Mouse (Mus musculus): ENCODE measurements at regions not wholly inside any gene's neighbourhood (a gene's known extent, or its start where the extent isn't known, plus 50 kb on each side); places are given as distances from the start of the nearest gene placed in this dataset.

DNA sequence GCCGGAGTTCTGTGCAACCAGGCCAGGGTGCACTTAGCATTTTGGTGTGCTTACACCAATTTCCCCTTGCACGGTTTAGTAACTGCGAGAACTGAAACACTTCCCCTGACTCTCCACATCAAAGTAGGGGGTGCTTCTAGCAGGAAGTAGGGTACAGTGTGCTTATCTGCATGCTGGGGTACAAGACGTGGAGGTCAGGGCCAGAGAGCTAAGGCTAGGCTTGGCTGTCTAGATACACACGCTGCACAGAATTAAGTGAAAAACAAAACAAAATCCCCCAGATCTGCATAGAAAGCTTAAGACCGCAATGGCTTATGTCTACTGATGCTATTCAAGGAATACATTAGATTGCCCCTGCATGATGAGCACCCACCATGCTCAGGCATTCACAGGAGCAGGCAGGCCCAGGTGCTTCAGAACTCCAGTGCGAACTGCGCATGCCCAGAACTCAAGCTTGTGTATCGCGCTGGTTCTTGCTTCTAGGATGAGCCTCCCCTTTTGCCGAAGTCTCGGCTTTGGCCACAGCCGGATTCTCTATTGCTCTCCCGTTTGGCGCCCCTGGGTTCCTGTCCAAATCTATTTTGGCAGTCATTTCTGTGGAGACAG, 78.9 kb upstream of the Slc38a2 start:
- Histone ChIP-seq H3K4me2 (replicated peaks) (no peak overlapping the region), H3K27ac (no peak overlapping the region), H3K9me3 (no peaks in the 10 kb centered on the region), H3K36me3 (no peaks in the 10 kb centered on the region), H3K4me3 (no peak overlapping the region), H3K9ac (no peak overlapping the region), H3K4me1 (no peaks in the 10 kb centered on the region), H3K27me3 (replicated peaks) (no peaks in the 10 kb centered on the region)
- 93% methylated on average over 15 of the region's 15 CpGs for WGBS
- ATAC-seq (ENCODE audit: low FRiP score, low read depth) = no peak

DNA sequence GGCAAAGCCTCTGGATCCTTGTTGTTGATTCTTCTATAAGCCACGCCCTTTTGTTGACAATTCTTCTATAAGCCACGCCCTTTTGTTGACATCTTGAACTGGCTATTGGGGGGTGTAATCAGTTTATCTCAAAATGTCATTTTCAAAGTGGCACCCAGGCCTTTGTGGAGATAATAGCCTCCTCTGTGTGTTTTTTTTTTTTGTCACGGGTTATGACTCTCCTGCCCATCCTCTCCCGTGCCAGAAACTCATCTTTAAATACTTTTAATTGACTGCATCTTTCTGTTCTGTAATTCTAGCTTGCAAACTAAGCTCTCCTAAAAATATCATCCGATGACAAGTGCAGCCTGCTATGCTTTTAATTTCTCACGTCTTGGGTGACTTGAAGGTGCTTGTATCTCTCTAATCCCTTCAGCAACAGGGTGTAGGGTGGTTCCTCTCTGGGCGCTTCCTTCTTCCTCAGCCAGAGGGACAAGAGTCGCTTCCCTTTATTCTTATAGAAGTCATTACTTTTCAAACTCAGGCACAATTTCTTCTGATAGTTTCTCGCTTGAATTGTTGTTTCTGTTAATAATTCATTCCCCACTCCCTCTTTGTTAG, 77.0 kb upstream of the Slc38a2 start:
- WGBS = 80% methylated on average over 9 of the region's 9 CpGs
- Histone ChIP-seq H3K9ac (no peak overlapping the region), H3K9me3 (no peaks in the 10 kb centered on the region), H3K4me3 (no peak overlapping the region), H3K4me1 (no peaks in the 10 kb centered on the region), H3K36me3 (no peaks in the 10 kb centered on the region), H3K27ac (no peak overlapping the region), H3K27me3 (replicated peaks) (no peaks in the 10 kb centered on the region), H3K4me2 (replicated peaks) (no peak overlapping the region)
- ATAC-seq (ENCODE audit: low FRiP score, low read depth) = no peak

- 88% methylated on average over 5 of the region's 5 CpGs for WGBS
- no peak overlapping the region for H3K9ac ChIP-seq
- H3K27ac ChIP-seq = no peak overlapping the region
- H3K36me3 ChIP-seq = no peaks in the 10 kb centered on the region
- no peaks in the 10 kb centered on the region for H3K27me3 ChIP-seq (replicated peaks)
- no peaks in the 10 kb centered on the region for H3K4me1 ChIP-seq
- no peaks in the 10 kb centered on the region for H3K9me3 ChIP-seq
- ATAC-seq (ENCODE audit: low FRiP score, low read depth) = no peak
- H3K4me3 ChIP-seq = no peak overlapping the region
- no peak overlapping the region for H3K4me2 ChIP-seq (replicated peaks)
Observed at GRCm38 (mm10) chr15:96775129-96775528, 75.6 kb upstream of the Slc38a2 start.

DNA sequence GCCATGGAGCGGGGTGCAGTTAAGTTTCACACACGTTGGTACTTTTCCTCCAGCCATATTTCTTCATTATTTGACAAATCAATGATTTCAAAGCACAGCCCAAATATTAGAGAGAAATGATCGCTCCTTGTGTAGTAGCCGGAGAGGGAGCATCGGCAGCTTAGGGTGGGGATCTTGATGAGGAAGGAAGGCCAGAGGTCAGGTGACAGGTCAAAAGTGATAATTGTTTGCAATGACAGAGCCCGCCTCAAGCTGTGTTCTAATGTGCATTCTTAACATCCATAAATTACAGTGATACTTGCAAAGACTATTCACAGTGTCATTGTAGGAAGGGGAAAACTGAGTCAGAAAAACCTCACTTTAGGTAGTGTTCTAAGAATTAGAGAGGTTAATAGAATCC, 75.1 kb upstream of the Slc38a2 start:
- Histone ChIP-seq H3K4me2 (replicated peaks) (no peak overlapping the region), H3K27ac (no peak overlapping the region), H3K36me3 (no peaks in the 10 kb centered on the region), H3K4me1 (no peaks in the 10 kb centered on the region), H3K4me3 (no peak overlapping the region), H3K9ac (no peak overlapping the region), H3K27me3 (replicated peaks) (no peaks in the 10 kb centered on the region), H3K9me3 (no peaks in the 10 kb centered on the region)
- no peak for ATAC-seq (ENCODE audit: low FRiP score, low read depth)
- 45% methylated on average over 6 of the region's 6 CpGs for WGBS

GRCm38 (mm10) chr15:96773656-96774055, 74.1 kb upstream of the Slc38a2 start:
- H3K27ac ChIP-seq = no peak overlapping the region
- no peak for ATAC-seq (ENCODE audit: low FRiP score, low read depth)
- WGBS = 83% methylated on average over 1 of the region's 1 CpGs
- no peaks in the 10 kb centered on the region for H3K36me3 ChIP-seq
- no peaks in the 10 kb centered on the region for H3K27me3 ChIP-seq (replicated peaks)
- no peaks in the 10 kb centered on the region for H3K4me1 ChIP-seq
- H3K4me2 ChIP-seq (replicated peaks) = no peak overlapping the region
- no peak overlapping the region for H3K9ac ChIP-seq
- H3K9me3 ChIP-seq = no peaks in the 10 kb centered on the region
- H3K4me3 ChIP-seq = no peak overlapping the region

GRCm38 (mm10) chr15:96772701-96773100, 73.2 kb upstream of the Slc38a2 start:
- WGBS = 87% methylated on average over 8 of the region's 8 CpGs
- H3K9me3 ChIP-seq = no peaks in the 10 kb centered on the region
- no peak overlapping the region for H3K4me3 ChIP-seq
- no peak overlapping the region for H3K9ac ChIP-seq
- H3K27me3 ChIP-seq (replicated peaks) = no peaks in the 10 kb centered on the region
- no peak overlapping the region for H3K4me2 ChIP-seq (replicated peaks)
- ATAC-seq (ENCODE audit: low FRiP score, low read depth) = no peak
- no peak overlapping the region for H3K27ac ChIP-seq
- no peaks in the 10 kb centered on the region for H3K36me3 ChIP-seq
- H3K4me1 ChIP-seq = no peaks in the 10 kb centered on the region

GRCm38 (mm10) chr15:96770786-96771185, 71.3 kb upstream of the Slc38a2 start:
- Histone ChIP-seq H3K9ac (no peak overlapping the region), H3K27me3 (replicated peaks) (no peaks in the 10 kb centered on the region), H3K4me2 (replicated peaks) (no peak overlapping the region), H3K9me3 (no peaks in the 10 kb centered on the region), H3K4me3 (no peak overlapping the region), H3K36me3 (no peaks in the 10 kb centered on the region), H3K27ac (no peak overlapping the region), H3K4me1 (no peaks in the 10 kb centered on the region)
- no peak for ATAC-seq (ENCODE audit: low FRiP score, low read depth)
- 92% methylated on average over 8 of the region's 8 CpGs for WGBS

DNA sequence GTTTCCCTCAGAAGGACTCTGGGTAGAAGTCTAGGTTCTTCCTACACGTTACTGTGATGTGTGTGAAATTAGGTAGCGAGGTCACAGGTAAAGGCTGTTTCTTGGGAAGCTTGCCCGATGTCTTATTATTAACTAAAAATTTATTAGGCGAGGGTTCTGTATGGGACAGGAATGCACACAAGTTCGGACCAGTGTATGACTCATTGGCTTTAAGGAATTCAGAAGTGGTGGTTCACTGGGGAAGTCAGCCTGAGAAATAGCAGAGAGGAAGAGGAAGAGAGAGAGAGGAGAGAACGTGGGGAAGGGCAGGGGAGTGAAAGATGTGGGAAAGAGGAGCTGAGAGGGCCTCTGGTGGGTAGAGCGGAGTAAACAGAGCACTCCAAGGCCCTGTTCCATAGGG, 70.8 kb upstream of the Slc38a2 start:
- H3K9me3 ChIP-seq = no peaks in the 10 kb centered on the region
- no peak overlapping the region for H3K4me3 ChIP-seq
- no peak overlapping the region for H3K9ac ChIP-seq
- no peak overlapping the region for H3K4me2 ChIP-seq (replicated peaks)
- ATAC-seq (ENCODE audit: low FRiP score, low read depth) = no peak
- H3K4me1 ChIP-seq = no peaks in the 10 kb centered on the region
- H3K27ac ChIP-seq = no peak overlapping the region
- no peaks in the 10 kb centered on the region for H3K27me3 ChIP-seq (replicated peaks)
- H3K36me3 ChIP-seq = no peaks in the 10 kb centered on the region
- 87% methylated on average over 7 of the region's 7 CpGs for WGBS

DNA sequence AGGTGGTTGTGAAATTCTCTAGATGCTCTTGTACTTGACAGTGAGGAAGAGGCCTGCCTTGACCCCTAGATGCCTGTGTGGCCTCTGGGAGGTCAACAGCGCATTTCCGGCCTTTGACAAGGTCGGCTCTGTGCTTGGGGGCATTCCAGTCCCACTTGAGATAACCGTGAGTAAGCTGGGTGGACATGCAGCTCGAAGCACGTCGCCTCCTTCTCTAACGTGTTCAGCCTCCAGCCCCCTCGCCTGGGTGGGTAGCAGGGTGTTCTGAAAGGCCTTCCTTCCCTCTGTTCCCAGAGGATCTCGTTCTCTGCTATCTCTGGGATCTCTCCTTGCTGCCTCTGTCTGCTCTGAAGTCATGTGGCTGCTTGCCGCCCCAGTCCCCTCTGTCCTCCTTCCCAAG, 70.2 kb upstream of the Slc38a2 start:
- H3K27me3 ChIP-seq (replicated peaks) = no peaks in the 10 kb centered on the region
- no peaks in the 10 kb centered on the region for H3K9me3 ChIP-seq
- no peak overlapping the region for H3K27ac ChIP-seq
- no peak overlapping the region for H3K4me3 ChIP-seq
- H3K9ac ChIP-seq = no peak overlapping the region
- no peaks in the 10 kb centered on the region for H3K4me1 ChIP-seq
- WGBS = 87% methylated on average over 11 of the region's 11 CpGs
- no peak for ATAC-seq (ENCODE audit: low FRiP score, low read depth)
- H3K36me3 ChIP-seq = no peaks in the 10 kb centered on the region
- H3K4me2 ChIP-seq (replicated peaks) = no peak overlapping the region

DNA sequence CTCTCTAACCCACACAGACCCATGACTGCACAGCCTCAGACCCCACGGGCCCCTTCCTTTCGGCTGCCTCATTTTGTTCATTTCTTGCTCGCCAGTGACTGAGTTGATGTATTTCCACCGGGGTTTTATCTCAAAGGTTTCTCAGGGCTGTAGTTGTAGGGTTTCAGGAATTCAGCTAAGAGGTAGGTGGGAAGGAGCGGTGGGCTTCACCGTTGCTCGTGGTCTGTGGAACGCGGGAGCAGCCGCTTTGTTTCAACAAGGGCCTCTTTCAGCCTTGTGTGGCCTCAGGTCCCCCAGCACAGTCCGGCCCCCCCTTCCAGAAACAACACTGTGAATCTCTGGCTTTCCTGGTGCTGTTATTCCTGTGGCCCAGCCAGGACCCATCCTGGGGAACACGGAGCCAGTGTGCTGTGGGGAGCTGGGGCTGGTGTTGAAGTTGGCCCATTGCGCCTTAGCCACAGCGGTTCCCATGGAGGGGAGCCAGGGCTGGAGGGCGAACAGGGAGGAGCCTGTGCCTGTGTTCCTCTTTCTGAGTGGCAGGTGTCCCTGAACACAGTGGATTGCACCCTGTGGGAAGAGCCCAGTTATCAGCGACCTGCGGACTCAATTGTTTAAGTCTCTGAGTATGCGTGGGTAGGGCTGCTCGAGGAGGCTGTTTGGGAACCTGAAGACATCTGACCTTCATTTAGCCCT, 68.9 kb upstream of the Slc38a2 start:
- Histone ChIP-seq H3K27me3 (replicated peaks) (no peaks in the 10 kb centered on the region), H3K4me3 (no peak overlapping the region), H3K9ac (no peak overlapping the region), H3K36me3 (no peaks in the 10 kb centered on the region), H3K27ac (no peak overlapping the region), H3K4me1 (no peaks in the 10 kb centered on the region), H3K4me2 (replicated peaks) (no peak overlapping the region), H3K9me3 (no peaks in the 10 kb centered on the region)
- WGBS = 78% methylated on average over 19 of the region's 19 CpGs
- ATAC-seq (ENCODE audit: low FRiP score, low read depth) = no peak

DNA sequence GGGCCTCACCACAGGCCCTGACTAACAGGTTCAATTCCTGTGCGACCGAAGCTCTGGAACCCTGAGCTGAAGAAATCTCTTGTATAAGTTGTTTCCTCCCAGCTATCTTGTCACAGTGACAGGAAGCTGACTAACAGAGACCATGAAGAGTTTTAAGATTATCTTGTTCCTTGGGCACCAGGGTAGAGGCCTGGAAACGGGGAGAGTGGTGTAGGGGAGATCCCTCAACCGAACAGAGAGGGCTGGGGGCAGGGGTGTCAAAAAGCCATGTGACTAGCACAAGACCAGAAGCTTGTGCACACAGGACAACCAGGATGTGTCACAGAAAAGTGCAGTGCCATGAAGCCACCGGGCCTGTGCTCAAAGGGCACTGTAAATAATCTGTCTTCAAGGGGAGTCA, 67.7 kb upstream of the Slc38a2 start:
- Histone ChIP-seq H3K36me3 (no peaks in the 10 kb centered on the region), H3K9me3 (no peaks in the 10 kb centered on the region), H3K4me3 (no peak overlapping the region), H3K4me2 (replicated peaks) (no peak overlapping the region), H3K27me3 (replicated peaks) (no peaks in the 10 kb centered on the region), H3K27ac (no peak overlapping the region), H3K9ac (no peak overlapping the region), H3K4me1 (no peaks in the 10 kb centered on the region)
- 89% methylated on average over 5 of the region's 5 CpGs for WGBS
- ATAC-seq (ENCODE audit: low FRiP score, low read depth) = no peak

DNA sequence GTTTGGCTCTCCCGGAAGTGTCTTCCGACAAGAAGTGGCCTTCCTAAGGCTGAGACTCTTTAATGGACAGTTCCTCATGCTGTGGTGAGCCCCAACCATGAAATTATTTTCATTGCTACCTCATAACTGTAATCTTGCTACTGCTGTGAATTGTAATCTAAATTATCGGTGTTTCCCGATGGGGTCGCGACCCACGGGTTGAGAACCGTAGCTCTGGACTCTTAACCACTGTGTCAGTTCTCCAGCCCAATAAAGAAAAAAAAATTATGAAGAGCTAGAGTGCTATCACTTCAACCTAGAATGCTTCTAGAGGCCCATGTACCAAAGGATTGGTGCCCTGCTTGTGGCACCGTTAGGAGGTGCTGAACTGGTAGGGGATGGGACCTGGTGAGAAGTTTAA, 66.7 kb upstream of the Slc38a2 start:
- Histone ChIP-seq H3K9ac (no peak overlapping the region), H3K4me2 (replicated peaks) (no peak overlapping the region), H3K9me3 (no peaks in the 10 kb centered on the region), H3K36me3 (no peaks in the 10 kb centered on the region), H3K4me3 (no peak overlapping the region), H3K27ac (no peak overlapping the region), H3K4me1 (no peaks in the 10 kb centered on the region), H3K27me3 (replicated peaks) (no peaks in the 10 kb centered on the region)
- no peak for ATAC-seq (ENCODE audit: low FRiP score, low read depth)
- 95% methylated on average over 9 of the region's 9 CpGs for WGBS

- H3K4me1 ChIP-seq = no peaks in the 10 kb centered on the region
- WGBS = 89% methylated on average over 1 of the region's 1 CpGs
- no peak overlapping the region for H3K4me2 ChIP-seq (replicated peaks)
- ATAC-seq (ENCODE audit: low FRiP score, low read depth) = no peak
- H3K36me3 ChIP-seq = no peaks in the 10 kb centered on the region
- no peak overlapping the region for H3K27ac ChIP-seq
- no peak overlapping the region for H3K9ac ChIP-seq
- no peaks in the 10 kb centered on the region for H3K27me3 ChIP-seq (replicated peaks)
- H3K4me3 ChIP-seq = no peak overlapping the region
- H3K9me3 ChIP-seq = no peaks in the 10 kb centered on the region
Observed at GRCm38 (mm10) chr15:96763611-96764010, 64.1 kb upstream of the Slc38a2 start.

All from neural tube, embryonic 12.5 days (tissue).